Mouse (Mus musculus): ENCODE measurements around the gene Nlrp4b. TPM values are rescaled to one million over a fixed set of nuclear protein-coding genes. Genes with fewer than 3 reads are reported as not detected.

The Nlrp4b gene
- 1 to 10 TPM in 1 of 2 experiments, under 1 TPM in 1; 0.17 to 1.7 TPM for polyA plus RNA-seq (2017; shearing (Covaris generic))

GRCm38 (mm10) chr7:10687489-10687888 is at the start of gene Nlrp4b:
Nlrp4b (plus strand) TSS chr7:10687789.

DNA sequence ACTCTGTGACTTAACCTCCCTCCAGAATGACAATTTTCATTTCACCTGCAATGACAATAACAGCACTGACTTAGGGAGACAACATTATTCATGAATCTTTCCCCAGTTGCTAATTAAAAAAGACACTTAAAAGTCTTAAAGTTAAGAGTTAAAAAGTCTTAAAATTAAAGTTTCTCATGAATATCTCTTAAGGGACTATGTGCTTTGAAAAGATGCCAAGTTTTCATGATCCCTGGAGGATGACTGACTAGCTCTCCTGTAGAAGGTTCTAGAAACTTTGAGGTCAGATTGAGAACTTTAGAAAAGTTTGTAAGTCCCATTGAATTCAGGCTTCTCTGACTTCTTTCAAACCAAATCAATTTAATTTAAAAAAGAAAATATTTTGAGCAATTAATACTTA is 66.7 kb downstream of the Nlrp4b start, which contains the start of gene Vmn1r71:
TSS of gene Vmn1r71 (minus strand) at position 101 of the 400 bp plus-strand sequence.

Other genes with a start within 250 kb of the Nlrp4b start
- gene Vmn1r67, start 244.5 kb upstream of the Nlrp4b start, polyA plus RNA-seq (2017; shearing (Covaris generic)) = not detected
- gene Zik1, start 192.4 kb upstream of the Nlrp4b start, polyA plus RNA-seq (2017; shearing (Covaris generic)) = 1 to 10 TPM; 3.0 to 3.6 TPM
- under 1 TPM; 0.05 to 0.31 TPM for gene Vmn1r68, start 129.3 kb upstream of the Nlrp4b start, polyA plus RNA-seq (2017; shearing (Covaris generic))
- under 1 TPM in 1 of 2 experiments, not detected in 1; 0.66 TPM for gene Vmn1r69, start 74.1 kb upstream of the Nlrp4b start, polyA plus RNA-seq (2017; shearing (Covaris generic))
- under 1 TPM; 0.17 to 0.31 TPM for gene Vmn1r70, start 56.3 kb upstream of the Nlrp4b start, polyA plus RNA-seq (2017; shearing (Covaris generic))
- gene Vmn1r71, start 66.6 kb downstream of the Nlrp4b start, polyA plus RNA-seq (2017; shearing (Covaris generic)) = under 1 TPM in 1 of 2 experiments, not detected in 1; 0.20 TPM
- gene Zscan4b, start 217.3 kb downstream of the Nlrp4b start, polyA plus RNA-seq (2017; shearing (Covaris generic)) = not detected